Mouse (Mus musculus): ENCODE measurements around the gene Dhdh. TPM values are rescaled to one million over a fixed set of nuclear protein-coding genes. Genes with fewer than 3 reads are reported as not detected.
A peak's percentile ranks its signal among the peaks of the same experiment; 100 is the strongest.
"Not testable (repeated sequence)": the region's sequence is repeated elsewhere in the genome, so short reads cannot be mapped to it uniquely, and the experiment has no call there.

The Dhdh gene
- polyA plus RNA-seq, 1 experiment: 0.45 TPM

DNA sequence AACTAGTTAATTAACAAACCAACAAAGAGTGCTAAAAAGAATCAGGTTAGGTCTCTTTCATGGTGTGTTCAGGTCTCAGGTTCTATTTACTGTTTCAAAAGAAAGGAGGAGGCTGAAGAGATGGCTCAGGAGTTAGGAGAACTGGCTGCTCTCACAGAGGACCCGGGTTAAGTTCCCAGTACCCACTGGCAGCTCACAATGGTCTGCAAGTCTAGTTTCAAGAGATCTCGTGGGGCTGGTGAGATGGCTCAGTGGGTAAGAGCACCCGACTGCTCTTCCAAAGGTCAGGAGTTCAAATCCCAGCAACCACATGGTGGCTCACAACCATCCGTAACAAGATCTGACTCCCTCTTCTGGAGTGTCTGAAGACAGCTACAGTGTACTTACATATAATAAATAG lies 8.3 kb downstream of the Dhdh start:
- not testable (repeated sequence) for DNase-seq (ENCODE audit: low read depth, low spot score)
- 74% methylated on average over 4 of the region's 4 CpGs for WGBS

DNA sequence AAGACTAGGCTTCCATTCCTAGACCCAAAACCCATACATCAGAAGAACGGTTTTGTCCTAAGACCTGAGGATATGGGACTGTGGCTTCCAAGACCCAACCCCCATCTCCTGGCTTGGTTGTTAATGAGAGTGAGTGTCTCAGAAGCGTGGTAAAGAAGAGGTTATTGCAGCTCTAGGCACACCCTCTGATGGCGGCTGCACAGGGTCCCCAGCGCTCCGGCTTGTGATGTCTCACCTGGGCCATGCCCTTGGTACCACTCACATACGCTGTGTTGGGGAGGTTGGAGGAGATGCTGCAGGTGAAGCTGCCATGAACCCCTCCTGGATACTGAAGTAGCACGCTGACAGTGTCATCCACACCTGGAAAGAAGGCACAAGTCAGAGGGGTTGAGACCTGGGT lies 9.8 kb downstream of the Dhdh start:
- 94% methylated on average over 7 of the region's 7 CpGs for WGBS
- DNase-seq (ENCODE audit: low read depth, low spot score): no peak

DNA sequence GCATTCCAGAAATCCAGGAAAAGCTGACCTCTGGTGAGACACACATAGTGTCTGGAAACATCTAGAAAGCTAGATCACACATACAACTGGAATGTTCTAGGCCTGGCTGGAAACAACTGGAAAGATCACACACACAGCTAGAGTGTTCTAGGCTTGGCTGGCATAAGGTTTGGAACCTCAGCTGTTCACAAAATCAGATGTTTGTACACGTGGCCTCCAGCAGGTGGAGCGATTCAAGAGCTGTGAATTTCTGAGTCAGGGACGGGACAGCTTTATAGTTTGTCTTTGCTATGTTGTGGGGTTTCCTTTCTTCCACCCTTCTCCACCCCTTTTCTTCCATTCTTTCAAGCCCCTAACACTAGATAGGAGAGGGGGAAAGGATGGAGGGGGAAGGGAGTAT lies 11.6 kb downstream of the Dhdh start:
- DNase-seq (ENCODE audit: low read depth, low spot score): no peak
- 1% methylated on average over 3 of the region's 3 CpGs for WGBS

DNA sequence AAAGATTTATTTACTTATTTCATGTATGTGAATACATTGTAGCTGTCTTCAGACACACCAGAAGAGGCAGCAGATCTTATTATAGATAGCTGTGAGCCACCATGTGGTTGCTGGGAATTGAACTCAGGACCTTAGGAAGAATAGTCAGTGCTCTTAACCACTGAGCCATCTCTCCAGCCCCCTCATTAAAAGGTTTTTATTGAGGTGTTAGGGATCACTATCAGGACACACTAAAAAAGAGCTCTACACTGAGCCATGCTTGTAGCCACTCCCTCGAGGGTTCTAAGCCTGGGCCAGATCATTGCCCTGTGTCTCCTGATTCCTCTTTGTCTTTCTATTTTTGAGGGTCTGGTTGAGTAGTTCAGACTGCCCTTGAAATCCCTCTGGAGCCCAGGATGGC lies 12.2 kb downstream of the Dhdh start:
- no peak for DNase-seq (ENCODE audit: low read depth, low spot score)
- 29% methylated on average over 1 of the region's 1 CpGs for WGBS

DNA sequence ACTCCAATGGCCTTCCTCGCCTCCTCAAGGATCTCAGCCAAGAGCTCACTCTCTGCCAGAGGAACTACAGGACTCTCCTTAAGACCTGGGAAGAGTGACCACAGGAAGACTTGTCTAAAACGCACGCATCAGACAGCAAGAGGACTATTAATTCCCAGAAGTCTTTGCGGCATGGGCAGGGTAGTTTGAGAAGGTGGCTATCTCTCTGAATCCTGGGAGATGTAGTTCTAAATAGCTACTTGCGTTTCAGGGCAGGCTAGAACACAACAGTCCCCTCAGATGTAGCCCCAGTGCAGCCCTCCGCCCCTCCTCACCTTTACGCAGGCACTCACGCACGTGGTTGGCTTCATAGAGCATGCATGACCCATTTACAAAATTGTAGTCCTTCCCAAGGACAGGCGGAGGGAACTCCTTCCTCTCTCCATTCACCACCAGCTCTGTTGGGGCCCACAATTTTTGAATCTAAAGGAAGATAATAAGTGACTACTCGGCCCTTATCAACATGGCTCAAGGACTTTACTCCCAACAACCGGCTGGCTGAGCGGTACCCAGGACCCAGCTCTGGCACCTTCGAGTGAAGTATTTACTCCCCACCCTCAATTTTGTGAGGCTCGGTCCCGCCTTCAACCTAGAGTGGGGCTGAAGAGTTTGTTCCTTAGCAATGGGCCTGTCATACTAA lies 13.2 kb downstream of the Dhdh start:
- no peak for DNase-seq (ENCODE audit: low read depth, low spot score)
- WGBS: 54% methylated on average over 16 of the region's 16 CpGs

DNA sequence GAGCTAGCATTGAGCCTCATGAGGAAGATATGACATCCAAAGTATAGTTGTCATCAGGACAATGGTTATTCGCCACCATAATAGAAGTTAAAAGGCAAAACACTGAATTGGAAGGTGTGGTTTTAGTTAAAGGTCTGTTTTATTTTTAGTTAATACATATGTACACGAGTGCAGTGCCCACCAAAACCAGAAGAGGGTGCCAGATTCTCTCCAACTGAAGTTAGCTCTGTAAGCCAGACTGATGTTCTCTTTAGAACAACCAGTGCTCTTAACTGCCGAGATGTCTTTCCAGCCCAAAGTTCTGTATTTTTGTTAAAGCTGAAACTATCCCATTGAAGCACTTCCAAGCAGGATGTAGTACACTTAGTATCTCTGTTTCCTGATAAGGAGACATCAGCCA lies 17.7 kb downstream of the Dhdh start:
- WGBS: 5% methylated on average over 3 of the region's 3 CpGs
- no peak for DNase-seq (ENCODE audit: low read depth, low spot score)

DNA sequence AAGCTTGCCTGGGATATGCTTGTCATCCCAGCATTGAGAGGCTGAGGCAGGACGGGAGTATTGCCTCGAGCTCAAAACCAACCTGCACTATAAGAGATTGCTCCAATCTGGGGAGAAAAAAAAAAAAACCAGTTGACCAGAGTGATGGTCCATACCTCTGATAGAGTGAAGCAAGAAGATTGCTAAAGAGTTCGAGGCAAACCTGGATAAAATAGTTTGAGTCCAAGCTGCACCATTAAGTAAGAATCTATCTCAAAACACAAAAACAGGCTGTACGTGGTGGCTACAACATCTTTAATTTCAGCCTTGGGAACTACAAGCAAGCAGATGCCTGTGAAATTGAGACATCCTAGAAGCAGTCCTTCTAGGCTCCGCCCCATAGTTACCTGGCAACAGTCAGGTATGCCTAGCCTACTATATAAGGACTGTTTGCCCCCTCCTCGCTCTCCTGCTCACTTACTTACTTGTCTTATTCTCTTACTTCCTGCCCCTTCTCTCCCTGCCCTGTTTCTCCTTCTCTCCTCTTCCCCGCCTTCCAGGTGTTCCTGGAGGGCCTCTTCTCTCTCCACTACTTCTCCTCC lies 21.4 kb downstream of the Dhdh start:
- DNase-seq (ENCODE audit: low read depth, low spot score): no peak
- WGBS: 31% methylated on average over 7 of the region's 7 CpGs

DNA sequence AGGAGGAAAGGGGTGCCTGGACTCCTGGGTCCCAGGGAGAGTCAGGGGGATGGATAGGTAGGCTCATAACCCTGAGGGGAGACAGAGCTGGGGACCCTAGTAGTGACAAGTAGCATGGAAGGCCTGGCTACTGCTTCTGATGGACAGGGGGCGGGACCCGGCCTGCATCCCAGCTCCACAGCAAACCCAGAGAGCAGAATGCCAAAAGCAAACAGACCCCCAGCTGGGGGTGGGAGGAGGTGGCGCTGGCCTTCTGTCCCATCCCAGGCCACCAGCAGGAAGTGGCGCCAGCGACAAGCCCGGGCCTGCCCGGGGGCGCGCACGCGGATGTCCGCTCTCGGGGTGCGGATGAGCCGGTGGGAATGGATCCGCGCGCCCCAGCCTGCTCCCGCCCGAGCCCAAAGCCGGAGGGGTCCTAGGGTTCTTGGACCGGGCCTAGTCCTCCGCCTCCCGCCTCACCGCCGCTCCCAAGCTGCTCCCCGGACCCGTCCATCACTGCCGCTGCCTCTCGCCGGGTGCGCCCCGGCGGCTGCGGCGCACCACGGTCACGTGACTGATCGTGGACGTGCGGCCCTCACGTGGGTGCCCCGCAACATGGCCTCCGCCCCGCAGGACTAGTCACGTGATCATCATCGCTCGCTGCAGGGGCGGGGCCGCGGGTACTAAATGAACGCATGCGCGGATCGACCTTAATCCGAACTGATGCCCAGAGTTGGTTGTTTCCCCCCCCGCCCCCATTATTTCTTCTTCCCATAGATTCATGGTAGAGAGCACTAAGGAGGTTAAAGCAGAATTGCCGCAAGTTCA lies 22.1 kb downstream of the Dhdh start, which contains the start of gene Bax:
Gene Bax (minus strand): TSS at position 616 of the 807 bp plus-strand sequence.
- peak; percentile 73 for DNase-seq (ENCODE audit: low read depth, low spot score)
- under 1% methylated on average over 58 of the region's 58 CpGs for WGBS

DNA sequence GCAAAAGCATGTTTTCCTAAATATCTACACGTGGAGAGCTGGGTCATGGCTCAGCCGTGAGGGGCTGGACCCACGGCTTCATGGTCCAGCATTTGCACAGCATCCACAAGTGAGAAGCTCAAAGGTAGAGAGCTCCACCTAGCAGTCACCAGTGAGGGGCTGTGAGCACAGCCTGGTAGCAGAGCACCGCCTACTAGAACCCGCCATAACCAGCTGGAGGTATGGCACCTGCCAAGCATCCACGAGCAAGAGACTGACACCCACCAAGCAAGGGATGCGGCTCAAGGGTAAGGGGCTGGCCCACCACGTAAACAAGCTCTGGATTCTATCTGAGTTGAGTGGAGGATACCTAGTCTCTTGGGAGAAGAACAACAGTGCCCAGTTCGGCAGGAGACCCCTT lies 23.1 kb downstream of the Dhdh start:
- no peak for DNase-seq (ENCODE audit: low read depth, low spot score)
- 56% methylated on average over 9 of the region's 9 CpGs for WGBS

DNA sequence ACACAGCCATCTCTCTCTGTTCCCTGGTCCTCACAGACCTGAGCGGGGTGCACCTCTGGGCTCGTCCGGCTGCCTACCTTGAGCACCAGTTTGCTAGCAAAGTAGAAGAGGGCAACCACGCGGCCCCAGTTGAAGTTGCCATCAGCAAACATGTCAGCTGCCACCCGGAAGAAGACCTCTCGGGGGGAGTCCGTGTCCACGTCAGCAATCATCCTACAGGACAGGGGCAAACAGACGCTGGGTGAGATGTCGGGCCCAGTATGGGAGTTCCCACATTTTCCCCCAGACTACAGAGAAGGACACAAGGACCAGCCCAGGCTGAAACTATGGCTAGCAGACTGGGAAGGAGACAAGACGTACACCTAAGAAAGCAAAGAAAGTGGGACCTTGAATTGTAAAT lies 23.5 kb downstream of the Dhdh start:
- WGBS: 95% methylated on average over 12 of the region's 12 CpGs
- no peak for DNase-seq (ENCODE audit: low read depth, low spot score)

DNA sequence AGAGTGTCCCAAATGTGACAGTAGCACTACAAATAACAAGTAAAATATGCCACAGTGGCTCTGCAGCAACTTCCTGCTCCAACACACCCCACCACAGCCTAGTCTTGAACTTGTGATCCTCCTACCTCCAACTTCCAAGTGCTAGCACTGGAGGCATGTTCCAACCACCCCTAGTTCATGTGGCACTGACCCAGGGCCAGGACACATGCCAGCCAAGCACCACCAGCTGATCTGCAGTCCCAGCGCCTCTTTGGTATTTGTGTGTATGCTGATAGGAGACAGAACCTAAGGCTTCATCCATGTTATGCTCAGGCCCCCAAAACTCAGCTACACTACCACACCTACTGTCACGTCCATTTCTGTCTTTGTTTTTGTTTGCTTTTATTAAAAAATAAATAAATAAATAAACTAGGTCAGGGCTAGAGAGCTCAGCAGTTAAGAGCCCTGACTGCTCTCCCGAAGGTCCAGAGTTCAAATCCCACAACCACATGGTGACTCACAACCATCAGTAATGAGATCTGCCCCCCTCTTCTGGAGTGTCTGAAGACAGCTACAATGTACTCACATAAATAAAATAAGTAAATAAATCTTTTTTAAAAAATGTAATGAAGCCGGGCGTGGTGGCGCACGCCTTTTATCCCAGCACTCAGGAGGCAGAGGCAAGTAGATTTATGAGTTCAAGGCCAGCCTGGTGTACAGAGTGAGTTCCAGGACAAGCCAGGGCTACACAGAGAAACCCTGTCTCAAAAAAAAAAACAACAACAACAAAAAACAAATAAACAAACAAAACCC lies 24.4 kb downstream of the Dhdh start:
- WGBS: 79% methylated on average over 7 of the region's 7 CpGs
- DNase-seq (ENCODE audit: low read depth, low spot score): no peak

DNA sequence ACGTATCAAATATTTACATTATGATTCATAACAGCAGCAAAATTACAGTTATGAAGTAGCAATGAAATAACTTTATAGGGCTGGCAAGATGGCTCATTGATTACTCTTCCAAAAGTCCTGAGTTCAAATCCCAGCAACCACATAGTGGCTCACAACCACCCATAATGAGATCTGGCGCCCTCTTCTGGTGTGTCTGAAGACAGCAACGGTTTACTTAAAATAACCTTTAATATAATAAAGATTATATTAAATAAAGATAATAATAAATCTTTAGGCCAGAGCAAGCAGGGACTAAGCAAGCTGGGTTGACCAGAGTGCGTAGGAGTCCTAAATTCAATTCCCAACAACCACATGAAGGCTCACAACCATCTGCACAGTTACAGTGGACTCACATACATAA lies 25.7 kb downstream of the Dhdh start:
- not testable (repeated sequence) for DNase-seq (ENCODE audit: low read depth, low spot score)
- WGBS: 74% methylated on average over 4 of the region's 4 CpGs

DNA sequence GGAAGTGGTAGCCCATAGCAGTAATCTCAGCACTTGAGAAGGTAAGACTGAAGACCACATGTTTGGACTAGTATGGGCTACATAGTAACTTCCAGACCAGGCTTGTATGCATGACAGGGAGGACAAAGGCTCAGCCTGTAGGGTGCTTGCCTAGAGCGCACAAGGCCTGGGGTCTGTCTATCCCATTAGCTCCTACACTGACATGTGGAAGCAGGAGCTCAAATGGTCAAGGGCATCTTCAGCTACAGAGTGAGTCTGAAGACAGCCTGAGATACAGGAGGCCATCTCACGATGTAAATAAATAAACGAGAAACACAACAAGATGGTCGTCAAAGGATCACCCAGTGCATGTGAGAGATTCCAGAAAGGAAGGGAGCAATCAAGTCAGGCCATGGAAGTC lies 26.3 kb downstream of the Dhdh start:
- 84% methylated on average over 4 of the region's 4 CpGs for WGBS
- no peak for DNase-seq (ENCODE audit: low read depth, low spot score)

DNA sequence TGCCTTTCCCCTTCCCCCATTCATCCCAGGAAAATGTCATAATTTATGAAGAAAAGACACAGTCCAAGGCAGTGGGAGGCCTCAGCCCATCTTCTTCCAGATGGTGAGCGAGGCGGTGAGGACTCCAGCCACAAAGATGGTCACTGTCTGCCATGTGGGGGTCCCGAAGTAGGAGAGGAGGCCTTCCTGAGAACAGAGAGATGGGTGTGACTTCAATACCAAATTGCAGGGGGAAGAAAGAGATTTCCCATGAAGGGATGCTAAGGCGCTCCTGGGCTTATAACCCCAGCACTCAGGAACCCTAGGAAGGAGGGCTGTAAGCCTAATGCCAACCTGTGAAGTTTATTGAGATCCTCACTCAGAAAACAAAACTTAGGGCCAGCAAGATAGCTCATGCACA lies 26.8 kb downstream of the Dhdh start:
- no peak for DNase-seq (ENCODE audit: low read depth, low spot score)
- 85% methylated on average over 4 of the region's 4 CpGs for WGBS

DNA sequence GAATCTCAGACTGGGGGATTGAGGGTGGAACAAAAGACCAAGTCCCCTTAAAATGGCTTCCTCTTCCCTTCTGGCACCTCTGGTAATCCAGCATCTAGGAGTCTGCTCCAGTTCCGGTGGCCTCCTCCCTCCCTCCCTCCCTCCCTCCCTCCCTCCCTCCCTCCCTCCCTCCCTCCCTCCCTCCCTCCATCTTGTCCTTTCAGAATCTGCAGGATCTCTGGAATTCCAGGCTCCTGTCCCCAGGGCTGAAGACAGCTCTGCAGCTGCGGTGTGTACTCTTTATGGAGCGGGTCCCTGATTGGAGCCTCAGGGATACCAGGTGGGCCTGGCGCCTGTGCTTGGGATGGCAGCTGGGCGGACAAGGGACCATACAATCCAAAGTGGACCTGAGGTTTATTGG lies 27.3 kb downstream of the Dhdh start:
- DNase-seq (ENCODE audit: low read depth, low spot score): no peak
- WGBS: 53% methylated on average over 5 of the region's 5 CpGs

DNA sequence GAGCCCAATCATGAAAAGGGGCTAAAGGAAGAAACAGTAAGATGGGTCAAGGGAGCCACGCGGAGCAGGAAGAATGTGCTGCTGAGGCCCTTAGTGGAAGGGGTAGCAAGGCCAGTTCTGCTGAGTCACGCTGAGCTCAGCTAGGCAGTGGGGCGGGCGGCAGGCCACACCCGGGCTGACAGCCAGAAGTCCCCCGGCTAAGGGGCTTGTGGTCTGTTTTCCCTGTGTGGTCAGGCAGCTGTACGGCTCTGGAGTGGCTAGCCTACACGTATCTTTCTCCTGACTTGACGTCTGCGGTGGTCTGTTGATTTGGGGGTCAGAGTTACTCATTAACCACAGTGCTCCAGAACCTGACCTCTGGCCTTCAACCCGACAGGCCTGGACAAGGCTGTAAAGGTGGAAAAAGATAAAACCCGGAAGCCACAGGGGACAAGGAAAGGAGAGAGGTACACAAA lies 27.7 kb downstream of the Dhdh start:
- WGBS: 6% methylated on average over 13 of the region's 13 CpGs
- no peak for DNase-seq (ENCODE audit: low read depth, low spot score)

DNA sequence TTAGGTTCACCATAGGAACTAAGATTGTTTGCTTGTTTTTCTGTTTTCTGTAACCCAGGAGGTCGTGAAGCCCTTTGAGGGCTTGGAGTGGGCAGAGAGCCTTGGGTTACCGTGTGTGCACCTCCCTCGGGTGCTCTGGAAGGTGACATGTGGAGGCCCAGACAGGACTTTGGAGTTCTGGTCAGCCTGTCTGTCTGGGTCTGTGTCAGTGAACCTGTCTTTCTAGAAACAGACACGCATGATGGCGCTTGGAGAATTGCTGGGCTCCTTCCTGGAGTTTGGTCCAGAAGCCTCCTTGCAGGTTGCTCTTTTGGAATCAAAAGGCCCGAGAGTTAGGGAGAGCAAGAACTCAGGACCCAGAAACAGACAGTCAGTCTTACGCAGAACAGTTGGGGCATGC lies 28.2 kb downstream of the Dhdh start:
- no peak for DNase-seq (ENCODE audit: low read depth, low spot score)
- WGBS: 32% methylated on average over 7 of the region's 7 CpGs

DNA sequence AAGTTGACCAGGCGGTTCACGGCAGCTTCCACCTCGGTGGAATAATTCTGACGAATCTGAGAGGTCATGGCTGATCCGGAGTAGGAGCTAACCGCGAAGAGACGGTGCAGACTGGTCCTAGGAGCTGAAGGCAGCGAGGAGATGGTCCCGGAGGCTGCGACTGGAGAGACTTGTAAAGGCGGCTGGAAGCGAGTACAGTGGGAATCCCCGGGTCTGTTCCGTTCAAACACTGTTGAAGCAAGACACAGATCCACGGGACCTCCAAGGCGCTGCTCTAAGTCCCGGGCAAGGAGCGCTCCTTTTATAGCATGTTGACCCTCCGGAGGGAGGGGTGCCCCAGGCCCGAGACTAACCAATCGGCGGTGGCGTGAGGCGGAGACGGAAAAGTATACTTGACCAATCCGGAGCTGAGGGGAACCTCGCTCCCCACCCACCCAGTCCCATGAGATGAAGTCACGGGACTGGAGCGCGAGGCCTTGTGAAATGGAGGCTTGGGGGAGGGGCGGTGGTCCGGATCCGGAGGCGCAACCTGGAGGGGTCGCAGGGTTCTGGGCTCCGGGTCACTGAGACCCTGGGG lies 29.0 kb downstream of the Dhdh start, which contains the start of gene Ftl1:
Gene Ftl1 (minus strand): TSS at position 321 of the 577 bp plus-strand sequence.
- WGBS: under 1% methylated on average over 36 of the region's 37 CpGs
- not testable (repeated sequence) for DNase-seq (ENCODE audit: low read depth, low spot score)

DNA sequence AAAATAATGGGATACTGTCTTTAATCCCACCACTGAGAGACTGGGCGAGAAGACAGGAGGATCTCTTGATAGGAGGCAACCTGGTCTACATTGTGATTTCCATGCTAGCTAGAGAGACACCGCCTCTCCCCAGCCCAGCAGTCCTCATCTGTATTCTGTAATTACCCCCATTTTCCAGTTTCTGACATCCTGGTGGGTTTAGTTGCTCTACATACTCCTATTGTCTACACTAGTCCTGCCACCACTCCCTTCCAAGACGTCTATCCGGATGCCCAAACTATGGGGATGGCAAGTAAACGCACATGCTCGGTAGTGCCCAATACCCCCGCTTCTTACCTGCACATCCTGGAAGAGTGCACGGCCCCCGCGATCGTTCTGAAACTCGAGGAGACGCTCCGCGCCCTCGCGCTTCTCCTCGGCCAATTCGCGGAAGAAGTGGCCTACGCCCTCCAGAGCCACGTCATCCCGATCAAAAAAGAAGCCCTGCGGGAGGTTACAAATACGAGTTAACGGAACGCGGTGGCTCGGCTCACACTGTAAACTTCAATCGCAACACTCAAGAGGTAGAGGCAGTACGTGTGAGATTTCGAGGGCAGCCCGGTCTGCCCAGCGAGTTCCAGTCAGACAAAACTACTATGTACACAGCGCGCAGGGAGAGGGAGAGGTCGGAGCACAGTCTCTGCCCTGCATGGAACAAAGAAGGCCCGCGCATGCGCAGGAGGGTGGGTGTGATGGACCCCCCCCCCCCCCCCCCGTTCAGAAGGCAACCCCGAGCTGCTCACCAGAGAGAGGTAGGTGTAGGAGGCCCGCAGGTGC lies 29.6 kb downstream of the Dhdh start:
- under 1% methylated on average over 43 of the region's 43 CpGs for WGBS
- no peak for DNase-seq (ENCODE audit: low read depth, low spot score)
